Mouse (Mus musculus): ENCODE results near the gene Alcam. TPM values are rescaled to one million over a fixed set of nuclear protein-coding genes. Genes with fewer than 3 reads are reported as not detected.

Gene Alcam
- 68.9 and 79.4 TPM in 2 replicates for polyA plus RNA-seq (2015; fragmentation: Nextera tagmentation; extraction: Ambion mirVana)

DNA sequence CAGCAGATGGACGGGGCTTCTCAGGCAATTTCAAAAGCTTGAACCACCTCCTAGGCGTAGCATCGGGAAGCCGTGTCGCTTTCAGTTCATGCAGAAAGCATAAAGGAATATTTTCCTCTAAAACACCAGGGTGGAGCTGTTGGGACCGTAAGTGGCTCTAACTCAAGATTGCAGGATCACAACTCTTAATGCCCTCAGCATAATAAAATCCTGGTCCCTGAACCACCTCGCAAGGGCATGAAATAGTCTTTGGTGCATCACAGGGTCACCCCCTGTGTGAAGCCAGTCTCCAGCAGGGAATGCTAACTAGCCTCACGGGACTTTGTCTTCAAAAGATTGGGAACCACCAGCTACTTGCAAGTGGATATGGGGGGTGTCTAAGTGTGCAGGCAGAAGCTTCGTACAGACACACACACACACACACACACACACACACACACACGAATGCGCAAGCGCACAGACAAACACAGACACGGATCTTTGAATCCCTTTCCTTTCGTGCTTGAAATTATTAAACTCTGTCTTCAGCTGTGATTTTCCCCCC is at the start of gene Alcam:
TSS of gene Alcam (minus strand) at position 104 of the 544 bp plus-strand sequence.
- DNase-seq (ENCODE audit: low spot score) (peak; percentile 58), ATAC-seq (no peak)
- H3K9ac ChIP-seq (replicated peaks; ENCODE audit: low read depth) = peak within 1 kb of the TSS; percentile 10; the same call in 1 of the 2 replicates
- H3K9me3 ChIP-seq (ENCODE audit: low read length) = no peaks in the 10 kb centered on the region
- no peaks in the 10 kb centered on the region for H3K36me3 ChIP-seq (ENCODE audit: insufficient read depth, low read length)
- peak within 1 kb of the TSS; percentile 77 for H3K4me3 ChIP-seq (ENCODE audit: low read depth, low read length)
- no peaks in the 10 kb centered on the region for H3K27me3 ChIP-seq (replicated peaks; ENCODE audit: insufficient read depth, low read length)
- TF ChIP-seq CTCF (IDR thresholded peaks at IDR 0.05) (0 out of 2 replicates have a peak, but pooled peaks have one; percentile 35), EP300 (IDR thresholded peaks at IDR 0.05) (no peak)
- H3K27ac ChIP-seq (ENCODE audit: low read length) = peak within 1 kb of the TSS; percentile 75
- no peaks in the 10 kb centered on the region for H3K4me1 ChIP-seq (ENCODE audit: insufficient read depth, low read depth, low read length)
- peak within 1 kb of the TSS; percentile 81 for H3K4me2 ChIP-seq (replicated peaks; ENCODE audit: low read depth, low read length)
- WGBS = under 1% methylated on average over 14 of the region's 14 CpGs

DNA sequence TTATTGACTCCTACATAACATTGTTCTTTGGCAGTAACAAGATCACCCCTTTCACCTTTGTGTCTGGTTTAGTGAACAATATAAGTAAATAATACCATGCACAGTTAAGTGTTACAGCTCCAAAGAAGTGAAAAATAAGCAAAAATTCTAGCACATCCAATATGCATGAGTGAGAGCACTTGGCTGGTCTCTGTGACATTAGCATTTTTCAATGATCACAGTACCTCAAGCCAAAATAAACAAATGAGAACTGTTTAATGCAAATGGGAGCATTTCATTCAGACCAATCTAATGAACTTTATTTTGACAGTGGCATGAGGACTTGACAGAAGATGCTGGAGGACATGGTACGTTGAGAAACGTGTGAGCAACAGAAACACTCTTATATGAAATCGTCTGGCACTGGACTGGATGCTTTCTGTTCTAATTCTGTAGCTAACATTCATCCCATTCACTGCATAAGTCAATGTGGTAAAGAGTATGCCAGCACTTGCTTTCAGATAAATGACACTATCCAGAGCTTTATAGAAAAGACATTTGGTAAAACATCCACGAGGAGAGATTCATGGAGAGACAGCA is 45.0 kb upstream of the Alcam start:
- ATAC-seq = no peak
- no peak overlapping the region for H3K9ac ChIP-seq (replicated peaks; ENCODE audit: low read depth)
- H3K27ac ChIP-seq (ENCODE audit: low read length) = no peak overlapping the region
- no peak overlapping the region for H3K4me2 ChIP-seq (replicated peaks; ENCODE audit: low read depth, low read length)
- 54% methylated on average over 4 of the region's 4 CpGs for WGBS
- no peaks in the 10 kb centered on the region for H3K9me3 ChIP-seq (ENCODE audit: low read length)
- H3K27me3 ChIP-seq (replicated peaks; ENCODE audit: insufficient read depth, low read length) = no peaks in the 10 kb centered on the region
- no peak overlapping the region for H3K4me3 ChIP-seq (ENCODE audit: low read depth, low read length)
- H3K4me1 ChIP-seq (ENCODE audit: insufficient read depth, low read depth, low read length) = no peaks in the 10 kb centered on the region
- TF ChIP-seq EP300 (IDR thresholded peaks at IDR 0.05) (no peak), CTCF (IDR thresholded peaks at IDR 0.05) (no peak)
- no peak for DNase-seq (ENCODE audit: low spot score)
- H3K36me3 ChIP-seq (ENCODE audit: insufficient read depth, low read length) = no peaks in the 10 kb centered on the region

DNA sequence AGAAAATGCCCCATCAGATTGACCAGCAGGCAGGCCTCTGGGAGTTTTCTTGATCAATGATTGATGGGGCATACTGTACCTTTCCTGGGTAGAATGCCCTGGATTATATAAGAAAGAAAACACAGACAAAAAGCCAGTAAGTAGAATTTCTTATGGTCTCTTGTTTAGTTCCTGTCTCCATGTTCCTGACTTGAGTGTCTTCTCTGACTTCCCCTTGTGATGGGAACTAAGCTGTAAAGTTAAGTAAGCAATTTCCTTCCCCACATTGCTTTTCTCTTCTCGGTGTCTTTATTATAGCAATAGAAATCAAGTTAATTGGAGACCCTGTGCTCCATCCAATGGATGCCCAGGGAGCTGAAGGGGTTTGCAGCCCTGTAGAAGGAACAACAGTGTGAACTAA is 36.7 kb upstream of the Alcam start:
- Histone ChIP-seq H3K4me1 (ENCODE audit: insufficient read depth, low read depth, low read length) (no peaks in the 10 kb centered on the region), H3K27ac (ENCODE audit: low read length) (no peak overlapping the region), H3K9me3 (ENCODE audit: low read length) (no peaks in the 10 kb centered on the region), H3K9ac (replicated peaks; ENCODE audit: low read depth) (no peak overlapping the region), H3K4me2 (replicated peaks; ENCODE audit: low read depth, low read length) (no peak overlapping the region), H3K36me3 (ENCODE audit: insufficient read depth, low read length) (no peaks in the 10 kb centered on the region), H3K4me3 (ENCODE audit: low read depth, low read length) (no peak overlapping the region), H3K27me3 (replicated peaks; ENCODE audit: insufficient read depth, low read length) (no peaks in the 10 kb centered on the region)
- 66% methylated on average over 1 of the region's 1 CpGs for WGBS
- ATAC-seq = no peak
- TF ChIP-seq EP300 (IDR thresholded peaks at IDR 0.05) (no peak), CTCF (IDR thresholded peaks at IDR 0.05) (no peak)
- no peak for DNase-seq (ENCODE audit: low spot score)

DNA sequence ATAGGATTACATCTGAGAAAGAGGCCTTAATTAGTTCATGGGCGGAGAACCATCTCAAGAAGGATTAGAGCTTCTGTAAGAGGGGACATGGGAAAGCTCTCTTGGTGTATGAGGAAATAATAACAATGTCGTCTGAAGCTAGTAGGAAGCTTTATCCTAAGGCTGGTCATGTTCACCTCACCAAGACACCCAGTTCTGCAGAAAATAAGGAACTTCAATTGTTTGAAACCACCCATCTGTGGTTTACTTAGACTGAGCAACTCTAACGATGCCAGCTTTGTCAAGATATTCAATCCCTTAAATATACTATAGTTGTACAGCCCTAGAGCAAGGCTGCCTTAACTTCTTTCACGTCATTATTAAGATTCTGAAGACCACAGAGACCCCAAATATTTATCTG is 20.4 kb upstream of the Alcam start:
- no peak for ATAC-seq
- H3K4me3 ChIP-seq (ENCODE audit: low read depth, low read length) = no peak overlapping the region
- H3K27ac ChIP-seq (ENCODE audit: low read length) = no peak overlapping the region
- H3K4me2 ChIP-seq (replicated peaks; ENCODE audit: low read depth, low read length) = no peak overlapping the region
- no peak overlapping the region for H3K9ac ChIP-seq (replicated peaks; ENCODE audit: low read depth)
- H3K27me3 ChIP-seq (replicated peaks; ENCODE audit: insufficient read depth, low read length) = no peaks in the 10 kb centered on the region
- DNase-seq (ENCODE audit: low spot score) = peak; percentile 18
- no peaks in the 10 kb centered on the region; the same call in 1 of the 2 replicates for H3K4me1 ChIP-seq (ENCODE audit: insufficient read depth, low read depth, low read length)
- no peaks in the 10 kb centered on the region for H3K36me3 ChIP-seq (ENCODE audit: insufficient read depth, low read length)
- TF ChIP-seq CTCF (IDR thresholded peaks at IDR 0.05) = no peak
- no peak for TF ChIP-seq EP300 (IDR thresholded peaks at IDR 0.05)
- no peaks in the 10 kb centered on the region for H3K9me3 ChIP-seq (ENCODE audit: low read length)
- WGBS = 59% methylated on average over 4 of the region's 4 CpGs

DNA sequence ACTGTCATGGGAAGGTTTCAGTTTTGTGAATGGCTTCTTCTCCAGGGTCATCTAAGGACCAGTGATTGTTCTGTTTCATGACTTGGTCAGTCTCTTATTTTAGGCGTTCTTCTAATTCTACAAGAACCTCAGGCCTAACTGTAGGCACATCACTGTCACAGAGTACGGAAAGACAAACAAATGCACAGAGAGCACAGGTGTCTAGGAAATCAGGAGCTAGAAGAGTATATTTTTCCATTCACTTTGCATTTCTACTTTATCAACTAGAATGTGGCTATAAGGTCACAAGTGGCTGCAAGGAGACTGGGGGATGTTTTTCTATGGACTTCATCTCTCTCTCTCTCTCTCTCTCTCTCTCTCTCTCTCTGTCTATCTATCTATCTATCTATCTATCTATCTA is 19.2 kb upstream of the Alcam start:
- no peaks in the 10 kb centered on the region for H3K9me3 ChIP-seq (ENCODE audit: low read length)
- no peak overlapping the region for H3K4me2 ChIP-seq (replicated peaks; ENCODE audit: low read depth, low read length)
- WGBS = 75% methylated on average over 2 of the region's 2 CpGs
- no peaks in the 10 kb centered on the region; the same call in 1 of the 2 replicates for H3K4me1 ChIP-seq (ENCODE audit: insufficient read depth, low read depth, low read length)
- no peaks in the 10 kb centered on the region for H3K36me3 ChIP-seq (ENCODE audit: insufficient read depth, low read length)
- TF ChIP-seq EP300 (IDR thresholded peaks at IDR 0.05) = no peak
- no peak for TF ChIP-seq CTCF (IDR thresholded peaks at IDR 0.05)
- no peak overlapping the region for H3K4me3 ChIP-seq (ENCODE audit: low read depth, low read length)
- ATAC-seq (no peak), DNase-seq (ENCODE audit: low spot score) (no peak)
- no peaks in the 10 kb centered on the region for H3K27me3 ChIP-seq (replicated peaks; ENCODE audit: insufficient read depth, low read length)
- H3K27ac ChIP-seq (ENCODE audit: low read length) = no peak overlapping the region
- no peak overlapping the region for H3K9ac ChIP-seq (replicated peaks; ENCODE audit: low read depth)

DNA sequence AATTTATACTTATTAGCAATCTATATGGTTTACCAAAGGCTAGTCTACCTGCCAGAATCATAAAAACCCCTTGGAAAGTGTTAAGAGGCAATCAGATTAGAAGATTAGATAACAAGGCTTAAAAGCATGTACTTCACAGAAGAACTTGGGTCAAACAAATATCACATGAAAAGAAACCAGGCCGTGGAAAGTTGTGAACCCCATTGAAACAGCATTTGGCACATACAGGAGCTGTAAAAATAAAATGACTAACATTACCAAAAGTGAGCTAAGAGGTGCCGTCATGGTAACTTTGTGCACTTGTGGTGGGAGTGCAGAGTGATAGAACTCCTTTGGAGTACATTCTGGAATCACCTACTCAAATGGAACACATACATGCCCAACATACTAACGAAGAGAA is 18.8 kb upstream of the Alcam start:
- Histone ChIP-seq H3K4me2 (replicated peaks; ENCODE audit: low read depth, low read length) (no peak overlapping the region), H3K27ac (ENCODE audit: low read length) (no peak overlapping the region), H3K27me3 (replicated peaks; ENCODE audit: insufficient read depth, low read length) (no peaks in the 10 kb centered on the region), H3K9ac (replicated peaks; ENCODE audit: low read depth) (no peak overlapping the region), H3K36me3 (ENCODE audit: insufficient read depth, low read length) (no peaks in the 10 kb centered on the region), H3K4me1 (ENCODE audit: insufficient read depth, low read depth, low read length) (no peaks in the 10 kb centered on the region; the same call in 1 of the 2 replicates), H3K9me3 (ENCODE audit: low read length) (no peaks in the 10 kb centered on the region), H3K4me3 (ENCODE audit: low read depth, low read length) (no peak overlapping the region)
- peak; percentile 57 for ATAC-seq
- TF ChIP-seq EP300 (IDR thresholded peaks at IDR 0.05) (no peak), CTCF (IDR thresholded peaks at IDR 0.05) (no peak)
- peak; percentile 46 for DNase-seq (ENCODE audit: low spot score)
- 61% methylated on average over 3 of the region's 3 CpGs for WGBS

Measured in lung, postnatal 0 days (tissue).